In the genomic region with DNA sequence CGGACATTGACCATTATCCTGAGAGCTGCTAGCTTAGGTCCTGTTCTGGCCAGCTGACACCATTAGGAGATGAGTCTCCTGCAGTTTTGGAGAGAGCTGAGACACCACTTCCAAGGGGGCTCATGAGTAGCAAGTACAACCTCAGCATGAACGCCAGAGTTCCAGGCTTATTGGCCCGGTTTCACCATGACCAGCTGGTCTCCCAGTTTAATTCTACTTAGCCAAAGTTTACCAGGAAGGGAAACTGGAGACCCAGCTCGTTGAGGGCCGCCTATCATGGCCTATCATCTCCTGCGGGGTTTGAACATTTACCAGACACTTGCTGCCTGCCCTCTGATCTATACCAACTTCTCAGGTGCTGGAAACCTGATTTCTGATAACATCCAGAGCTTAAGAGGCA, we compare ENCODE assay signal across 8 mouse cellular contexts. TPM values are rescaled to one million over a fixed set of nuclear protein-coding genes. Genes with fewer than 3 reads are reported as not detected.
DNase-seq lines count a peak whose midpoint lies in the region; ATAC-seq and TF ChIP-seq lines count a peak whose summit lies in the region.

No protein-coding gene starts in this region.

- no peak overlapping the region for H3K9ac ChIP-seq in embryonic facial prominence, embryonic 13.5 days
- H3K9ac ChIP-seq in heart, postnatal 0 days (replicated peaks; ENCODE audit: low read depth, low read length), result no peak overlapping the region
- no peak overlapping the region for H3K9ac ChIP-seq in liver, embryonic 13.5 days

- H3K4me2 ChIP-seq in embryonic facial prominence, embryonic 13.5 days, result no peak overlapping the region
- no peak overlapping the region for H3K4me2 ChIP-seq in heart, postnatal 0 days (ENCODE audit: low read depth, low read length)
- H3K4me2 ChIP-seq in liver, embryonic 13.5 days, result no peak overlapping the region

- TF ChIP-seq CTCF in left cerebral cortex, adult 2 months (IDR thresholded peaks at IDR 0.05), result no peak
- no peak for TF ChIP-seq CTCF in heart, postnatal 0 days (IDR thresholded peaks at IDR 0.05; ENCODE audit: low read depth)

- peak overlapping the region; percentile 44; the same call in 1 of the 2 replicates for H3K27ac ChIP-seq in left cerebral cortex, adult 2 months
- peak overlapping the region; percentile 73 for H3K27ac ChIP-seq in embryonic facial prominence, embryonic 13.5 days
- H3K27ac ChIP-seq in heart, postnatal 0 days (ENCODE audit: low read depth), result peak overlapping the region; percentile 58
- peak overlapping the region; percentile 52; the same call in 1 of the 2 replicates for H3K27ac ChIP-seq in liver, embryonic 13.5 days

- H3K4me1 ChIP-seq in embryonic facial prominence, embryonic 13.5 days, result peaks cover 87% of the 10 kb centered on the region
- peaks cover 77% of the 10 kb centered on the region for H3K4me1 ChIP-seq in heart, postnatal 0 days (ENCODE audit: control insufficient read depth, insufficient read depth)
- H3K4me1 ChIP-seq in liver, embryonic 13.5 days (replicated peaks), result peaks cover 86% of the 10 kb centered on the region

- DNase-seq in left cerebral cortex, adult 2 months (ENCODE audit: extremely low spot score in 1 of 2, low spot score in 2 of 2), result no peak
- DNase-seq in left cerebral cortex, adult 9 months (ENCODE audit: low spot score in 2 of 2), result no peak
- no peak for DNase-seq in heart, postnatal 0 days (ENCODE audit: low spot score)
- no peak for DNase-seq in liver, embryonic 13.5 days
- DNase-seq in layer of hippocampus, adult 9-11 months, result no peak
- DNase-seq in embryo, embryonic 11 days, result no peak

- whole genome bisulfite sequencing in embryonic facial prominence, embryonic 13.5 days, result 27% methylated on average over 6 of the region's 6 CpGs
- 36% methylated on average over 6 of the region's 6 CpGs for WGBS in heart, postnatal 0 days
- 39% methylated on average over 6 of the region's 6 CpGs for WGBS in liver, embryonic 13.5 days (ENCODE audit: insufficient replicate concordance)

- no peaks in the 10 kb centered on the region for H3K27me3 ChIP-seq in embryonic facial prominence, embryonic 13.5 days
- H3K27me3 ChIP-seq in heart, postnatal 0 days (ENCODE audit: control insufficient read depth, insufficient read depth, low read length), result no peaks in the 10 kb centered on the region
- no peaks in the 10 kb centered on the region for H3K27me3 ChIP-seq in liver, embryonic 13.5 days

- intact Hi-C loops in left cerebral cortex, adult 2 months (cut with DNase I), result no loop called here

- ATAC-seq in embryonic facial prominence, embryonic 13.5 days (ENCODE audit: insufficient number of reproducible peaks, insufficient read depth, low FRiP score, low TSS enrichment, low read depth), result no peak
- no peak for ATAC-seq in heart, postnatal 0 days (ENCODE audit: insufficient read depth, low read depth)
- no peak for ATAC-seq in liver, embryonic 13.5 days (ENCODE audit: low read depth)
- no peak for ATAC-seq in inflammation-experienced regulatory T-cells, adult 6 months

- no peaks in the 10 kb centered on the region for H3K9me3 ChIP-seq in embryonic facial prominence, embryonic 13.5 days
- no peaks in the 10 kb centered on the region for H3K9me3 ChIP-seq in heart, postnatal 0 days (replicated peaks; ENCODE audit: control insufficient read depth, low read length)
- H3K9me3 ChIP-seq in liver, embryonic 13.5 days (replicated peaks), result no peaks in the 10 kb centered on the region

- H3K4me3 ChIP-seq in left cerebral cortex, adult 2 months, result no peak overlapping the region
- H3K4me3 ChIP-seq in embryonic facial prominence, embryonic 13.5 days, result no peak overlapping the region
- no peak overlapping the region for H3K4me3 ChIP-seq in heart, postnatal 0 days (ENCODE audit: low read depth, low read length)
- no peak overlapping the region for H3K4me3 ChIP-seq in liver, embryonic 13.5 days (replicated peaks)

- H3K36me3 ChIP-seq in embryonic facial prominence, embryonic 13.5 days, result peaks cover 41% of the 10 kb centered on the region
- peaks cover 14% of the 10 kb centered on the region for H3K36me3 ChIP-seq in heart, postnatal 0 days (replicated peaks; ENCODE audit: control insufficient read depth, insufficient read depth, low read length)
- peaks cover 21% of the 10 kb centered on the region for H3K36me3 ChIP-seq in liver, embryonic 13.5 days

- no peak for TF ChIP-seq EP300 in heart, postnatal 0 days (IDR thresholded peaks at IDR 0.05; ENCODE audit: low read depth)

RNA-seq across cellular contexts. Expression of a gene that starts 8.8 kb away (rescaled TPM):
- 100 to 1,000 TPM; 174 to 191 TPM for total RNA-seq in left cerebral cortex, adult 2 months (2021)
- polyA plus RNA-seq in embryonic facial prominence, embryonic 13.5 days (2015; fragmentation: Nextera tagmentation; extraction: Ambion mirVana), result 122 and 131 TPM in 2 replicates
- total RNA-seq in heart, postnatal 0 days (2014; rRNA removed; ENCODE audit: low replicate concordance), result 34.2 and 45.7 TPM in 2 replicates
- 26.5 and 27.8 TPM in 2 replicates for polyA plus RNA-seq in heart, postnatal 0 days (2015; fragmentation: Nextera tagmentation; extraction: Ambion mirVana)
- 27.5 and 31.2 TPM in 2 replicates for polyA plus RNA-seq in liver, embryonic 13.5 days (2015; fragmentation: Nextera tagmentation; extraction: Ambion mirVana)
- 10 to 100 TPM; 38.6 to 64.7 (median 40.7) TPM for polyA plus RNA-seq in inflammation-experienced regulatory T-cells, adult 6 months (2017; shearing (Covaris generic))

RNA-seq across cellular contexts. Expression of a gene that starts 25.4 kb away (rescaled TPM):
- 100 to 1,000 TPM; 326 to 327 TPM for total RNA-seq in left cerebral cortex, adult 2 months (2021)
- polyA plus RNA-seq in embryonic facial prominence, embryonic 13.5 days (2015; fragmentation: Nextera tagmentation; extraction: Ambion mirVana), result 596 and 632 TPM in 2 replicates
- total RNA-seq in heart, postnatal 0 days (2014; rRNA removed; ENCODE audit: low replicate concordance), result 192 and 208 TPM in 2 replicates
- 394 and 409 TPM in 2 replicates for polyA plus RNA-seq in heart, postnatal 0 days (2015; fragmentation: Nextera tagmentation; extraction: Ambion mirVana)
- 436 and 468 TPM in 2 replicates for polyA plus RNA-seq in liver, embryonic 13.5 days (2015; fragmentation: Nextera tagmentation; extraction: Ambion mirVana)
- 1,000 to 10,000 TPM in 2 of 3 experiments, 100 to 1,000 TPM in 1; 686 to 1,148 (median 1,072) TPM for polyA plus RNA-seq in inflammation-experienced regulatory T-cells, adult 6 months (2017; shearing (Covaris generic))

RNA-seq across cellular contexts. Expression of a gene that starts 31.9 kb away (rescaled TPM):
- total RNA-seq in left cerebral cortex, adult 2 months (2021), result 1 to 10 TPM in 1 of 2 experiments, not detected in 1; 1.0 TPM
- 0.62 and 0.84 TPM in 2 replicates for polyA plus RNA-seq in embryonic facial prominence, embryonic 13.5 days (2015; fragmentation: Nextera tagmentation; extraction: Ambion mirVana)
- total RNA-seq in heart, postnatal 0 days (2014; rRNA removed; ENCODE audit: low replicate concordance), result not detected in 2 replicates
- not detected in 2 replicates for polyA plus RNA-seq in heart, postnatal 0 days (2015; fragmentation: Nextera tagmentation; extraction: Ambion mirVana)
- 0.19 and 0.22 TPM in 2 replicates for polyA plus RNA-seq in liver, embryonic 13.5 days (2015; fragmentation: Nextera tagmentation; extraction: Ambion mirVana)
- polyA plus RNA-seq in inflammation-experienced regulatory T-cells, adult 6 months (2017; shearing (Covaris generic)), result under 1 TPM in 1 of 3 experiments, not detected in 2; 0.56 TPM

RNA-seq across cellular contexts. Expression of a gene that starts 33.0 kb away (rescaled TPM):
- total RNA-seq in left cerebral cortex, adult 2 months (2021), result 10 to 100 TPM; 77.6 to 78.9 TPM
- 10.5 and 11.8 TPM in 2 replicates for polyA plus RNA-seq in embryonic facial prominence, embryonic 13.5 days (2015; fragmentation: Nextera tagmentation; extraction: Ambion mirVana)
- total RNA-seq in heart, postnatal 0 days (2014; rRNA removed; ENCODE audit: low replicate concordance), result 0.23 and 1.4 TPM in 2 replicates
- 0.97 and 1.6 TPM in 2 replicates for polyA plus RNA-seq in heart, postnatal 0 days (2015; fragmentation: Nextera tagmentation; extraction: Ambion mirVana)
- polyA plus RNA-seq in liver, embryonic 13.5 days (2015; fragmentation: Nextera tagmentation; extraction: Ambion mirVana), result 0.85 and 1.3 TPM in 2 replicates
- 1 to 10 TPM; 2.1 to 3.0 (median 2.3) TPM for polyA plus RNA-seq in inflammation-experienced regulatory T-cells, adult 6 months (2017; shearing (Covaris generic))

RNA-seq across cellular contexts. Expression of a gene that starts 41.3 kb away (rescaled TPM):
- 10 to 100 TPM; 19.5 to 21.3 TPM for total RNA-seq in left cerebral cortex, adult 2 months (2021)
- polyA plus RNA-seq in embryonic facial prominence, embryonic 13.5 days (2015; fragmentation: Nextera tagmentation; extraction: Ambion mirVana), result 22.5 and 23.3 TPM in 2 replicates
- total RNA-seq in heart, postnatal 0 days (2014; rRNA removed; ENCODE audit: low replicate concordance), result 3.2 and 3.5 TPM in 2 replicates
- 7.7 and 8.2 TPM in 2 replicates for polyA plus RNA-seq in heart, postnatal 0 days (2015; fragmentation: Nextera tagmentation; extraction: Ambion mirVana)
- 7.0 and 7.7 TPM in 2 replicates for polyA plus RNA-seq in liver, embryonic 13.5 days (2015; fragmentation: Nextera tagmentation; extraction: Ambion mirVana)
- polyA plus RNA-seq in inflammation-experienced regulatory T-cells, adult 6 months (2017; shearing (Covaris generic)), result 10 to 100 TPM; 23.0 to 28.1 (median 23.0) TPM
